Mouse (Mus musculus): ENCODE measurements around the gene Zranb3. TPM values are rescaled to one million over a fixed set of nuclear protein-coding genes. Genes with fewer than 3 reads are reported as not detected.

The Zranb3 gene
- polyA plus RNA-seq, 1 experiment from 2014 or later = 10.2 TPM

- H3K4me1 ChIP-seq (ENCODE audit: control insufficient read depth, insufficient read depth, low read length) = no peaks in the 10 kb centered on the region
- H3K9me3 ChIP-seq (ENCODE audit: control insufficient read depth, low read depth, low read length) = no peaks in the 10 kb centered on the region; the same call in 1 of the 2 replicates
- no peak overlapping the region for H3K4me3 ChIP-seq (ENCODE audit: low read depth, low read length)
- no peak overlapping the region for H3K27ac ChIP-seq (ENCODE audit: low read length)
- no peak overlapping the region for H3K4me2 ChIP-seq (replicated peaks; ENCODE audit: low read depth, low read length)
- H3K36me3 ChIP-seq (ENCODE audit: control insufficient read depth, insufficient read depth, low read length) = no peaks in the 10 kb centered on the region; the same call in 1 of the 2 replicates
- ATAC-seq (ENCODE audit: insufficient number of reproducible peaks, insufficient read depth, low FRiP score, low read depth) = no peak
- no peak overlapping the region for H3K9ac ChIP-seq (replicated peaks; ENCODE audit: low read depth, low read length)
- no peaks in the 10 kb centered on the region for H3K27me3 ChIP-seq (ENCODE audit: control insufficient read depth, insufficient read depth, low read length)
- 96% methylated on average over 2 of the region's 2 CpGs for WGBS
Observed at GRCm38 (mm10) chr1:128094686-128095085, 8.2 kb downstream of the Zranb3 start.

- Histone ChIP-seq H3K36me3 (ENCODE audit: control insufficient read depth, insufficient read depth, low read length) (no peaks in the 10 kb centered on the region), H3K9me3 (ENCODE audit: control insufficient read depth, low read depth, low read length) (no peaks in the 10 kb centered on the region), H3K27me3 (ENCODE audit: control insufficient read depth, insufficient read depth, low read length) (no peaks in the 10 kb centered on the region), H3K4me3 (ENCODE audit: low read depth, low read length) (no peak overlapping the region), H3K4me1 (ENCODE audit: control insufficient read depth, insufficient read depth, low read length) (no peaks in the 10 kb centered on the region), H3K9ac (replicated peaks; ENCODE audit: low read depth, low read length) (no peak overlapping the region), H3K4me2 (replicated peaks; ENCODE audit: low read depth, low read length) (no peak overlapping the region), H3K27ac (ENCODE audit: low read length) (no peak overlapping the region)
- WGBS = 82% methylated on average over 7 of the region's 7 CpGs
- ATAC-seq (ENCODE audit: insufficient number of reproducible peaks, insufficient read depth, low FRiP score, low read depth) = no peak
Observed at GRCm38 (mm10) chr1:128082800-128083199, 20.0 kb downstream of the Zranb3 start.

- Histone ChIP-seq H3K27ac (ENCODE audit: low read length) (no peak overlapping the region), H3K4me3 (ENCODE audit: low read depth, low read length) (no peak overlapping the region), H3K4me1 (ENCODE audit: control insufficient read depth, insufficient read depth, low read length) (no peaks in the 10 kb centered on the region), H3K9me3 (ENCODE audit: control insufficient read depth, low read depth, low read length) (no peaks in the 10 kb centered on the region), H3K4me2 (replicated peaks; ENCODE audit: low read depth, low read length) (no peak overlapping the region), H3K9ac (replicated peaks; ENCODE audit: low read depth, low read length) (no peak overlapping the region), H3K27me3 (ENCODE audit: control insufficient read depth, insufficient read depth, low read length) (no peaks in the 10 kb centered on the region), H3K36me3 (ENCODE audit: control insufficient read depth, insufficient read depth, low read length) (no peaks in the 10 kb centered on the region)
- no peak for ATAC-seq (ENCODE audit: insufficient number of reproducible peaks, insufficient read depth, low FRiP score, low read depth)
- WGBS = 72% methylated on average over 7 of the region's 7 CpGs
Observed at GRCm38 (mm10) chr1:128081873-128082272, 21.0 kb downstream of the Zranb3 start.

- no peaks in the 10 kb centered on the region for H3K36me3 ChIP-seq (ENCODE audit: control insufficient read depth, insufficient read depth, low read length)
- no peaks in the 10 kb centered on the region for H3K27me3 ChIP-seq (ENCODE audit: control insufficient read depth, insufficient read depth, low read length)
- H3K4me1 ChIP-seq (ENCODE audit: control insufficient read depth, insufficient read depth, low read length) = no peaks in the 10 kb centered on the region
- H3K4me3 ChIP-seq (ENCODE audit: low read depth, low read length) = no peak overlapping the region
- no peak overlapping the region for H3K27ac ChIP-seq (ENCODE audit: low read length)
- no peak for ATAC-seq (ENCODE audit: insufficient number of reproducible peaks, insufficient read depth, low FRiP score, low read depth)
- no peak overlapping the region for H3K9ac ChIP-seq (replicated peaks; ENCODE audit: low read depth, low read length)
- no peaks in the 10 kb centered on the region for H3K9me3 ChIP-seq (ENCODE audit: control insufficient read depth, low read depth, low read length)
- 79% methylated on average over 5 of the region's 5 CpGs for WGBS
- H3K4me2 ChIP-seq (replicated peaks; ENCODE audit: low read depth, low read length) = no peak overlapping the region
Observed at GRCm38 (mm10) chr1:128080936-128081696, 21.7 kb downstream of the Zranb3 start.

GRCm38 (mm10) chr1:128078646-128079045 is 24.2 kb downstream of the Zranb3 start:
- Histone ChIP-seq H3K27me3 (ENCODE audit: control insufficient read depth, insufficient read depth, low read length) (no peaks in the 10 kb centered on the region), H3K4me2 (replicated peaks; ENCODE audit: low read depth, low read length) (no peak overlapping the region), H3K27ac (ENCODE audit: low read length) (no peak overlapping the region), H3K4me1 (ENCODE audit: control insufficient read depth, insufficient read depth, low read length) (no peaks in the 10 kb centered on the region), H3K36me3 (ENCODE audit: control insufficient read depth, insufficient read depth, low read length) (no peaks in the 10 kb centered on the region), H3K4me3 (ENCODE audit: low read depth, low read length) (no peak overlapping the region), H3K9me3 (ENCODE audit: control insufficient read depth, low read depth, low read length) (no peaks in the 10 kb centered on the region), H3K9ac (replicated peaks; ENCODE audit: low read depth, low read length) (no peak overlapping the region)
- 100% methylated on average over 1 of the region's 1 CpGs for WGBS
- no peak for ATAC-seq (ENCODE audit: insufficient number of reproducible peaks, insufficient read depth, low FRiP score, low read depth)

GRCm38 (mm10) chr1:128077788-128078187 is 25.1 kb downstream of the Zranb3 start:
- no peak for ATAC-seq (ENCODE audit: insufficient number of reproducible peaks, insufficient read depth, low FRiP score, low read depth)
- Histone ChIP-seq H3K4me3 (ENCODE audit: low read depth, low read length) (no peak overlapping the region), H3K27me3 (ENCODE audit: control insufficient read depth, insufficient read depth, low read length) (no peaks in the 10 kb centered on the region), H3K36me3 (ENCODE audit: control insufficient read depth, insufficient read depth, low read length) (no peaks in the 10 kb centered on the region), H3K9ac (replicated peaks; ENCODE audit: low read depth, low read length) (no peak overlapping the region), H3K4me2 (replicated peaks; ENCODE audit: low read depth, low read length) (no peak overlapping the region), H3K9me3 (ENCODE audit: control insufficient read depth, low read depth, low read length) (no peaks in the 10 kb centered on the region), H3K27ac (ENCODE audit: low read length) (no peak overlapping the region), H3K4me1 (ENCODE audit: control insufficient read depth, insufficient read depth, low read length) (no peaks in the 10 kb centered on the region)
- 93% methylated on average over 2 of the region's 2 CpGs for WGBS

- 92% methylated on average over 8 of the region's 8 CpGs for WGBS
- no peak overlapping the region for H3K4me3 ChIP-seq (ENCODE audit: low read depth, low read length)
- no peaks in the 10 kb centered on the region for H3K4me1 ChIP-seq (ENCODE audit: control insufficient read depth, insufficient read depth, low read length)
- H3K27ac ChIP-seq (ENCODE audit: low read length) = no peak overlapping the region
- no peaks in the 10 kb centered on the region for H3K27me3 ChIP-seq (ENCODE audit: control insufficient read depth, insufficient read depth, low read length)
- ATAC-seq (ENCODE audit: insufficient number of reproducible peaks, insufficient read depth, low FRiP score, low read depth) = no peak
- no peaks in the 10 kb centered on the region for H3K9me3 ChIP-seq (ENCODE audit: control insufficient read depth, low read depth, low read length)
- no peak overlapping the region for H3K4me2 ChIP-seq (replicated peaks; ENCODE audit: low read depth, low read length)
- no peaks in the 10 kb centered on the region for H3K36me3 ChIP-seq (ENCODE audit: control insufficient read depth, insufficient read depth, low read length)
- H3K9ac ChIP-seq (replicated peaks; ENCODE audit: low read depth, low read length) = no peak overlapping the region
Observed at GRCm38 (mm10) chr1:128076791-128077479, 25.9 kb downstream of the Zranb3 start.

GRCm38 (mm10) chr1:128073051-128073450 is 29.8 kb downstream of the Zranb3 start:
- ATAC-seq (ENCODE audit: insufficient number of reproducible peaks, insufficient read depth, low FRiP score, low read depth) = no peak
- 88% methylated on average over 6 of the region's 6 CpGs for WGBS

More at GRCm38 (mm10) chr1:128073051-128073450, 29.8 kb downstream of the Zranb3 start:
- Histone ChIP-seq H3K4me2 (replicated peaks; ENCODE audit: low read depth, low read length) (no peak overlapping the region), H3K4me1 (ENCODE audit: control insufficient read depth, insufficient read depth, low read length) (no peaks in the 10 kb centered on the region), H3K36me3 (ENCODE audit: control insufficient read depth, insufficient read depth, low read length) (no peaks in the 10 kb centered on the region), H3K27me3 (ENCODE audit: control insufficient read depth, insufficient read depth, low read length) (no peaks in the 10 kb centered on the region), H3K9me3 (ENCODE audit: control insufficient read depth, low read depth, low read length) (no peaks in the 10 kb centered on the region), H3K9ac (replicated peaks; ENCODE audit: low read depth, low read length) (no peak overlapping the region), H3K27ac (ENCODE audit: low read length) (no peak overlapping the region), H3K4me3 (ENCODE audit: low read depth, low read length) (no peak overlapping the region)
